Mouse (Mus musculus) MN1 (cell line): ENCODE results near the gene 2610528J11Rik.
"Not testable (repeated sequence)": the region's sequence is repeated elsewhere in the genome, so short reads cannot be mapped to it uniquely, and the experiment has no call there.

Experiments
- DNase-seq: peaks from one replicate; pipeline ENCODE4 v3.0.0-alpha.2; 2016; ENCODE audit warnings: low spot score

Gene 2610528J11Rik

GRCm38 (mm10) chr4:118526408-118527334 is at the start of gene 2610528J11Rik:
TSS of gene 2610528J11Rik (plus strand) at chr4:118526999.
- no peak for DNase-seq

- no peak for DNase-seq
These were observed 37.1 kb upstream of the 2610528J11Rik start, which contains the start of gene Tie1 for GRCm38 (mm10) chr4:118489717-118490132. TSS of gene Tie1 (minus strand) at chr4:118490061.

DNA sequence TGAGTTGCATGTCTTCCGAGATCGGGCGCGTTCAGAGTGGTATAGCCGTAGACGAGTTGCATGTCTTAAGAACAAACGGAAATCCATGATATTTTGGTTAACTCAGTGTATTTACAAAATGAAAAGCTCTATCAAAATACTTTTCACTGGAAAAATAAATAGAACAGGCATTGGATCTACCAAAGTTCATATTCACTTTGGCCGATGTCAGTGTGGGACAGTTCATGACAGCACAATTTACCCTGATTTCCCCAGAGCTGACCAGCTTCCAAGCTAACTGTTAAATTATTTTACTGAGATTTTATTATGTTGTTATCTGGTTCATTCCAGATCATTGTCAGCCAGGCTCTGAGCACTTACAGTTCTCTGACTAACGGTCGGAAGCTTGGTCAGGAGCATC is 36.3 kb upstream of the 2610528J11Rik start:
- no peak for DNase-seq

DNA sequence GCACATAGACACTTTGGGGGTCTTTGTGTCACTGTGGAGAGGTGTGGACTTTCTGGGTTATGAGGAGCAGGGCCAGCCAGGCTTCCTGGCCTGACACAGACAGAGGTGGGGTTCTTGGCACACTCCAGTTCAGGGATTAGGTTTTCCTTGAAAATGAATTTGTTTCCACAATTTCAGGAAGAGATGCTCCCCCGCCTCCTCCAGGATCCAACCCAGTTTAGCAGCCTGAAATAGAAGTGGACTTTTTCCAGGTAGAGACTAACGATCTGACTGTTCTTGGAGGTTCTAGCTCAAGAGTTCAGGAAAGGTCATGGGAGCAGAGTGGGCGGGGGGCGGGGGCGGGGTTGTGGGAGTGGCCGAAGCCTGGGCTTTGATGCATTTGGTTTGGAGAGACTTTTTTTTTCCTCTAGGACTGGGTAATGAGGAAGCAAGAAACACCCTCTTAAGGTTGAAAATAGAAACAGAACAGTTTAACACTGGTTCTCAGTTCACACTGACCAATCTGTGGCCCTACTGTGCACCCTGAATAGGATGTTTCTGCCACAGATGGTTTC is 26.6 kb upstream of the 2610528J11Rik start:
- DNase-seq: no peak

GRCm38 (mm10) chr4:118500792-118501191 is 26.0 kb upstream of the 2610528J11Rik start:
- DNase-seq: no peak

DNA sequence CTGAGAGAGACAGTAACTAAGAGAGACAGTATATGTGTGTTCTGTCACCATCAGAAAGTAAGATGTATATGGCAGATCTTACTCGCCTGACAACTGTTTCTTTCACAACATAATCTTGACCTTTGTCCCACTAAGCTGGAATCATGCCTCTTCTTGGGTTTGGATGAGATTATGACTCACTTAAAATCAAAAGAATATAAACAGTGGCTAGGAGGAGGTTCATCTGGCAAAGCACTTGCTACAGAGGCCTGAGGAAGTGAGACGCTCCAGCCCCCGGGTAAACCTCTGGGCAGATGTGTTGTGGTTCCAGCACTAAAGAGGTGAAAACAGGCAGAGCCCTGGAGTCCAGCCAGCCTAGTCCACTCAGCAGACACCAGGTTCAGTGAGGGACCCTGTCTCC is 21.2 kb upstream of the 2610528J11Rik start:
- DNase-seq: peak; percentile 10

GRCm38 (mm10) chr4:118507171-118507570 is 19.6 kb upstream of the 2610528J11Rik start:
- DNase-seq: not testable (repeated sequence)

DNA sequence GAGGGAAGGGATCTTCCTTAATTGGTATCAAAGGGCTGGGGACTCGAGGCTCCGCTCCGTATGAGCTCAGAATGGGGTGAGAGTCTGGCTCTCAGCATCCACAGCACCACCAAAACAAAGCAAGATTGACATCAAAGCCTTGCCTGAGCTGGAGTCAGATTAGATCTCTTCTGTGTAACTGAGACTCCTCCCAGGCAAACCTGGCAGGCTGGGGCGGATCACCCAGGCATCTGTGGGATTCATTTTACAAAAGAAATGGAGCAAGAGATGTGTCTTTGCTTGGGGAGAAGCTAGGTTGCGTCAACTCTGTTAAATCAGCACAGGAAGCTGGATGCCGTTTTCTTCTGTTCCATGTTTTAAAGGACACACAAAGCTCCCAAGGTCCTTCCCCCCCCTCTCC is 17.7 kb upstream of the 2610528J11Rik start:
- peak; percentile 25 for DNase-seq

DNA sequence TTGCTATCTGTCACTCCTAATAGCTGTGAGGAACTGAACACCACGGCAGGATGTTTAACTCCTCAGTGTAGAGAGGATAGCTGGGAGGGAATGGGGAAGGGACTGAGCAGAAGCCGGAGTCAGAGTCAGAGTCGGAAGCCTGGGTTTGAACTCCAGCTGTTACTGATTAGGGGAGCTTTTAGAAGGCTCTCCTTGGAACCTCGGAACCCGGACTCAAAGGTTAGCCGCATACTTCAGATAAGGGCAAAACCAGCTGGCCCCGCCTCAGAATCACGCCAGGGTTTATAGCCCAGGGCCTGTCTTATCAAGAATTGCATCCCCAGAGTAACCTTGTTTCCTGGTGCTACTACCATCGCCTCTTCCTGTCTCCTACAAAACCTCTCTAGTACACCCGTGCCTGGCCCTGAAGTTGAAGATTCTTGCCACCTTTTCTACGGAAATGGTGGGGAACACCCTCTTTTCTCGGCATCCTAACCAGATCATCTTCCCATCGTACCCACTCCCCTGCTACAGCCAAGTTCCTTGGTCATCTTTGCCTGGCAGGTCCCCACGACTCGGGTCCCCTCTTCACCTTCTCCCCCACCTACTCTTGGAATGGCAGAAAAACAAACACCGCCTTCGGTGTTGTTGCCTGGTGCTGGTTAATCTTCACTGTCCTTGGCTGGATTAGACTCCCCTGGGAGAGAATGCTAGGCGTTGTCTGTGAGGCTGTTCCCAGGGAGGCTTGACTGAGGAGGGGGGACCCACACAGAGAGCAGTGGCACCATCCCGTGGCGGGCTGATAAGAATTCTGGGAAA is 9.9 kb upstream of the 2610528J11Rik start:
- peak; percentile 11 for DNase-seq

DNA sequence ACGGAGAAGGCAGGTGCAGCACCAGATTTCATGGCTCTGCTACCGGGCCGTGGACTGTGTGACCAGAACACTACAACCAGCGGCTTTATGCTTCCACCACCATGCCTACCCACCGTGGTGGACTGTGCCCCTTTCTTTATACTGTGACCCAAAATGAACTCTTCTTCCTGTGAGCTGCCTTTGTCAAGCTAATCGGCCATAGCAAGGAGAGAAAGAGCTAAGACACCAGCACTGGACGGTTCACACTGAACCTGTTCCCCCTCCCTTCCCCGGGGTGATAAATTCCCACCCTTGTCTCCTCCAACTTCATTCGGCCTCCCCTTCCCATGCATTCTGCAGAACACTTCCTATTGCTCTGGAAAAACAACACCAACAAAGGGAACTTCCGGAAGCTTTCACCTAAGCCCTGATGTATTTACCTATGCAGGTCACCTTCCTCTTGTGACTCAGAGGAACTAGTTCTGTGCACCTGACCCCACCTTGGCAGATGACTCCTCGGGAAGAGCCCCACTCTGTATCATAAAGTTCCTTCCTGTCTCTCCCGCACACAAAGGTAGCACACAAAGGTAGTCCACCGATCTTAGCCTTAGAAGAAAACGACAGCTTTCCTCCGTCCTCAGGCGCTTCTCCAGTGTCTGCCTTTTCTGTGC is 9.2 kb upstream of the 2610528J11Rik start:
- no peak for DNase-seq

DNA sequence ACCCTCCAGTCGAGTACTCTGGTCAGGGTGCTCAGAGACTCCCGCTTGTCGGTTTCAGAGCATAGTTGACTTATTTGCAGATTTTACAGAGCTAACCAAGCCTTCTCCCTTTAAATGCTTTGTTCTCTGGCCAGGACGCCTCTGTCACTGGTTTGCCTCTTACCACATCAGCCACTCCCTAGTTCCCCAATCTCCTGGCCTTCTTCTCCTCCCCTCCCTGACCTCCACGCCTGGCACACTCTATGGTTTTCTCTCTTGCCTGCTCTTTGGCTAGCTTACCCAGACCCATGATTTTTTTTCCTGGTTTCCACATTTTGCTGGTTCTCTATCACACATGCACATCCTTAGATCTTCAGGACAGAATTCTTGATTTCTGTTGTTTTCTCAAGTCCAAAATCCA is 8.6 kb upstream of the 2610528J11Rik start:
- no peak for DNase-seq

- DNase-seq: no peak
These were observed 4.6 kb upstream of the 2610528J11Rik start for GRCm38 (mm10) chr4:118522248-118522647.

GRCm38 (mm10) chr4:118523976-118524375 is 2.8 kb upstream of the 2610528J11Rik start:
- DNase-seq: no peak

DNA sequence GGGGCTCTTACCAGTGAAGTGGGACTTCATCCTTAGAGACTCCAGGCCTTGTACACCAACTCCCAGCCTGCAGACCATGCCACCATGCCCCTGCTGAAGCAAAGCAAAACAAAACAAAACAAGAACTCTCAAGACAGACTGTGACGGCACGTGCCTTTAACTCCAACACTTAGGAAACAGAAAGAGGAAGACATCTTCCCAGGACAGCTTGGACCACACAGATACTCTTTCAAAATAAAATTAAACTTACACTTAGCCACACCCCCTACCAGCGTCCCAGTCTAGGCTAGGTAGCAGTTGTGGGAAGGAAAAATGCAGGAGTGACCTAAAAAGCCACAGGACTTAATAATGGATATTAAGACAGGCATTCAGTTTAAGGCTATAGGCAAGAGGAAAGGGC is 1.0 kb upstream of the 2610528J11Rik start:
- DNase-seq: no peak

DNA sequence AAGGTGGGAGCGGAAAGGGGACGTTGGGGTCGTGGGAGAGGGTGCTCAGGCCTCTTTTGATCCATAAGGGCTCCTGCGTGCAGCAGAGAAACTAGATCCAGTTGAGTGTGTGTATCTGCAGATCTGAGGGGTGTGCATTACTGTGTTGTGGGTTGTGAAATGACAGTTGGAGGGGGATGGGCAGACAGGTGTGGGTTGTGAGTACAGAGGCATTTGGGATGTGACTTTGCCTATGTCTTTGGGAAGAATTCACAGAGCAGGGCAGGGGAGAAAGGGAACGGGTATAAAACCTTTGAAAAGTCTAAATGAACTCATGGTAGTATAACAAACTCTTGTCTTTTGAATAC is 509 bp downstream of the 2610528J11Rik start:
- DNase-seq: no peak

DNA sequence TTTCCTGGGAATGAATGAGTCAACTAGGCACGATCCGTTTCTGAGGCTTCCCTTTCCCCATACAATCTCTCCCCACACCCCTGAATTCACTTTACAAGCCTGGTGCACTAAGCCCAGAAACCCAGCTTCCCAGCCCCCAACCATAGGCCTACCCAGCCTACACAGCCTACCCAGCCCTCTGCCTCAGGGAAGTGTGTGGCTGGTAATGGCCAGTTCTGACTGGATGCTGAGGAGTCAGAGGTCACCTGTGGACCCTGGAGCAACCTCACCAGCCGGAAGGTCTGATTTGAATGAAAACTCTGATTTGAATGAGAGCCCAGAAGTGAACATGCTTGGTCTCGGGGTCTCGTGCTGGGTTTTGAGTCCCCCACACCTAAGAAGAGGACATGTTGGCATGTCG is 921 bp downstream of the 2610528J11Rik start:
- no peak for DNase-seq

DNA sequence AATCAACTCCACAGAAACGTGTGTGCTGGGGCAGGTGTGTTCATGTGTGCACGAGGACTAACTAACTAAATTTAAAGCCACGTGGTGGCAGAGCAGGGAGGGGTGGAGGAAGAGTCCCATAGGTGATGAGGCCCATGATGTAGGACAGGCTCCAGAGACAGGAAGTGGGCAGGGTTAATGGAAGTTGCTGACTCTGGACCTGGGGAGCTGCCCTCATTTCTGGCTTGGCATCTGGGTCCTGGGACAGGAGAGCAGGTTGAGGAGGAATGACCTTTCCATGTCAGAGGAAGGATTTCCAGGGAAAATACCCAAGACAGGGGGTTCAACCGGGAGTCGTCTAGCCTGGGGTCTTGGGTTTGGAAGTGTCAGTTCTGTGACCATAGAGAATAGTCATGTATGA is 5.9 kb downstream of the 2610528J11Rik start:
- DNase-seq: no peak

DNA sequence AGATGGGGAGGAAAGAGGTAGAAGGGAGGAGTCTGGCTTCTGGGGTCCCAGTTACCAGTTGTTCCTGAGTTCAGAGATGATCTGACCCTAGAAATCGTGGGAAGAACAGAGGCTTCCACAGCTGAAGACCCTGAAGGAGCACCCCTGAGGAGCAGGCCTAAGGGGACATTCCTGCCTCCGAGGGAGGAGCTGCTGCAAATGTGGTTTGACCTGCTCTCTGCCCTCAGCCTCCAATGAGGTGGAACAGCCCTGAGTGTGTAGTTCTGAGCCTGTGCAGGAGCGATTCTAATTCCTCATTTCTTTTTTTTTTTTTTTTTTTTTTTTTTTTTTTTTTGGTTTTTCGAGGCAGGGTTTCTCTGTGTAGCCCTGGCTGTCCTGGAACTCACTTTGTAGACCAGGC is 6.4 kb downstream of the 2610528J11Rik start:
- DNase-seq: no peak

GRCm38 (mm10) chr4:118533605-118534004 is 6.8 kb downstream of the 2610528J11Rik start:
- no peak for DNase-seq

- DNase-seq: no peak
These were observed 8.8 kb downstream of the 2610528J11Rik start for GRCm38 (mm10) chr4:118535610-118536009.

DNA sequence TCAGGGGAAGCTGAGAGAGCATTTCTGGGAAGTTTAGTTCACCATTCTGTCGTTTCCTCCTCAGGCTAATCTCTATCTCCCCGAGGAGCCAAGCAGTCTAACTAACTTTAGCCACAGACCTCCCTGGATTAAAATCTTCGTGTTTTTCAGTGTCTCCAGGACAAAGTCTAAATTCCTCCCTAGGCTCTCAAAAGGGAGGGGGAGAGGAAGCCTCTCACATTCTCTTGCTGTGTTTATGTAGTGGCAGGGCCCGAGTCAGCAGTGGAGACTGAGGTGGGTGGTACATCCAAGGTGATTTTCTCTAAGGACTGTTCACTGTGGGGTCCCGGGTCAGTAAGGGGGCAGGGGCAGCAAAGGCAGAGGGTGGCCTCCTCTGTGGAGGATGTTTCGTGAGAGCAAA is 11.0 kb downstream of the 2610528J11Rik start:
- no peak for DNase-seq

GRCm38 (mm10) chr4:118539904-118540303 is 13.1 kb downstream of the 2610528J11Rik start:
- DNase-seq: no peak
